Mouse (Mus musculus): ENCODE results near the gene Irgc1.

DNA sequence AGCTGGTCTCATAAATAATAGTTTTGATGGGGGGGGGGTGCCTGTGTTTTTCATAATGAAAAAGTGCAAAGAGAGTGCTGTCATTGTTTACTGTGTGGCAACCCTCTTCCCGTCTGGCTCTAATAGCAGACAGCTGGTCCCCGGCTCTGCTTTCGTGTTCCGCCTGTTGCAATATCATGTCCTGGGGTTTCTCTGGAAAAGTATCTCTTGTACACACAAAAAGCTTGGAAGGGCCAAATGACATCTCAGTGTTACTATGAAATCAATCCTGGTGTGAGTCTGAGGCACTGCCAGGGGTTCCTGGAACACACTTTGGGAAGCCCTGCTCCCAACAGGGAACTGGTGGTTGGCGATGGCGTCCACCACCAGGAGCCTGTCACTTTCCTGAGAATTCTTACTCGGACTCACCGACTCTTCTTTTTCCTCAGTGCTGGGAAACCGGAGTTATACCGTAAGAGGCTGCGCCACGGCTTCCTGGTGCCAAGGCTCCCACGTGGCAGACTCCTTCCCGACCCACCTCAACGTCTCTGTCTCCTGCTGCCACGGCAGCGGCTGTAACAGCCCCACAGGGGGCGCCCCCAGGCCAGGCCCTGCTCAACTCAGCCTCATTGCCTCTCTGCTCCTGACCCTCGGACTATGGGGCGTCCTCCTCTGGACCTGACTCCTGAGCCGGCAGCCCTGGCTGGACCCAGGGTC, 22.9 kb upstream of the Irgc1 start:
- TF ChIP-seq POLR2A (IDR thresholded peaks at IDR 0.05; ENCODE audit: low read depth, low read length) = no peak
- no peak for TF ChIP-seq CTCF (IDR thresholded peaks at IDR 0.05; ENCODE audit: extremely low read depth, insufficient read depth, insufficient read length, insufficient replicate concordance)

All from spleen, adult 2 months (tissue).